In genomic region chr8:129263211-129263927, GRCm38 (mm10) we compare ENCODE assay signal across 8 mouse cellular contexts. TPM values are rescaled to one million over a fixed set of nuclear protein-coding genes. Genes with fewer than 3 reads are reported as not detected.
A peak's percentile ranks its signal among the peaks of the same experiment; 100 is the strongest.
DNase-seq lines count a peak whose midpoint lies in the region; ATAC-seq and TF ChIP-seq lines count a peak whose summit lies in the region.
"Not testable (repeated sequence)": the region's sequence is repeated elsewhere in the genome, so short reads cannot be mapped to it uniquely, and the experiment has no call there.

No protein-coding gene starts in this region.

- peak; percentile 73 for DNase-seq in MEL (ENCODE audit: low read depth, low spot score)
- DNase-seq in cerebellum, adult 2 months = peak; percentile 77 to 78
- peak; percentile 82 for DNase-seq in forebrain, postnatal 0 days
- DNase-seq in heart, postnatal 4 days = peak; percentile 78
- peak; percentile 84 for DNase-seq in layer of hippocampus, adult 8-10 months (ENCODE audit: low spot score in 2 of 2)
- DNase-seq in lung, embryonic 14.5 days = peak; percentile 75
- DNase-seq in thymus, adult 18-20 months = peak; percentile 59 to 67

- peak overlapping the region; percentile 77 for H3K27ac ChIP-seq in MEL (ENCODE audit: control insufficient read depth, low read depth, low read length)
- H3K27ac ChIP-seq in cerebellum, adult 2 months (ENCODE audit: insufficient read depth, low read length); lung, embryonic 14.5 days (ENCODE audit: low read depth): not testable (repeated sequence)
- H3K27ac ChIP-seq in forebrain, postnatal 0 days (ENCODE audit: low read depth, low read length) = peak overlapping the region; percentile 57; the same call in 1 of the 2 replicates

- peak in 1 of 2 experiments; percentile 67; a peak in 1 of 4 replicates for TF ChIP-seq POLR2A in MEL (IDR thresholded peaks at IDR 0.05; ENCODE audit: control insufficient read depth in 1 of 2, insufficient read depth in 1 of 2, low read depth in 1 of 2, low read length in 2 of 2, poor library complexity in 1 of 2)
- not testable (repeated sequence) for TF ChIP-seq POLR2A in cerebellum, adult 2 months (IDR thresholded peaks at IDR 0.05; ENCODE audit: borderline replicate concordance, insufficient read depth, low read length)

- peak overlapping the region; percentile 77 for H3K4me2 ChIP-seq in forebrain, postnatal 0 days (ENCODE audit: low read depth)
- peak overlapping the region; percentile 68 for H3K4me2 ChIP-seq in lung, embryonic 14.5 days

- peak overlapping the region; percentile 80 for H3K9ac ChIP-seq in MEL (ENCODE audit: control insufficient read depth, low read depth, low read length, poor library complexity, severe bottlenecking)
- peak overlapping the region; percentile 58 for H3K9ac ChIP-seq in forebrain, postnatal 0 days
- H3K9ac ChIP-seq in lung, embryonic 14.5 days = peak overlapping the region; percentile 44

- not testable (repeated sequence) for H3K4me1 ChIP-seq in MEL (ENCODE audit: control insufficient read depth in 1 of 2, insufficient read depth in 2 of 2, low read length in 2 of 2); cerebellum, adult 2 months (ENCODE audit: control insufficient read depth, insufficient read depth, low read length); forebrain, postnatal 0 days (ENCODE audit: insufficient read depth); lung, embryonic 14.5 days (ENCODE audit: insufficient read depth)

- TF ChIP-seq CTCF in MEL (IDR thresholded peaks at IDR 0.05 in 2 of 3, conservative IDR thresholded peaks at IDR 0.05 in 1 of 3; ENCODE audit: control insufficient read depth in 1 of 3, insufficient read depth in 1 of 3, low read depth in 2 of 3, low read length in 3 of 3, poor library complexity in 1 of 3, severe bottlenecking in 1 of 3); cerebellum, adult 2 months (IDR thresholded peaks at IDR 0.05; ENCODE audit: borderline replicate concordance, insufficient read depth, low read depth, low read length); forebrain, postnatal 0 days (IDR thresholded peaks at IDR 0.05; ENCODE audit: low read depth); lung, embryonic 14.5 days (IDR thresholded peaks at IDR 0.05; ENCODE audit: low read depth): not testable (repeated sequence)

- not testable (repeated sequence) for H3K79me2 ChIP-seq in MEL (ENCODE audit: control insufficient read depth, insufficient read depth, low read length, poor library complexity)

- not testable (repeated sequence) for TF ChIP-seq EP300 in MEL (IDR thresholded peaks at IDR 0.05; ENCODE audit: low read depth in 1 of 2, low read length in 2 of 2)

- TF ChIP-seq RAD21 in MEL (IDR thresholded peaks at IDR 0.05; ENCODE audit: low read depth, low read length) = not testable (repeated sequence)

- WGBS in cerebellum, adult 2 months = under 1% methylated on average over 24 of the region's 24 CpGs
- 2% methylated on average over 23 of the region's 24 CpGs for WGBS in forebrain, postnatal 0 days
- under 1% methylated on average over 23 of the region's 24 CpGs for WGBS in lung, embryonic 14.5 days

- not testable (repeated sequence) for H3K27me3 ChIP-seq in MEL (ENCODE audit: control insufficient read depth in 1 of 2, insufficient read depth in 2 of 2, low read length in 2 of 2); cerebellum, adult 2 months (ENCODE audit: control insufficient read depth, insufficient read depth, low read length); forebrain, postnatal 0 days (ENCODE audit: insufficient read depth, low read length); lung, embryonic 14.5 days (ENCODE audit: insufficient read depth, low read length)

- peak overlapping the region; percentile 75 to 97 for H3K4me3 ChIP-seq in MEL (ENCODE audit: control insufficient read depth in 1 of 2, insufficient read depth in 1 of 2, low read depth in 2 of 2, low read length in 2 of 2)
- peak overlapping the region; percentile 75 for H3K4me3 ChIP-seq in cerebellum, adult 2 months (replicated peaks; ENCODE audit: insufficient read depth, low read depth, low read length)
- H3K4me3 ChIP-seq in forebrain, postnatal 0 days (ENCODE audit: low read depth, low read length) = peak overlapping the region; percentile 48
- H3K4me3 ChIP-seq in lung, embryonic 14.5 days (ENCODE audit: low read depth, low read length) = peak overlapping the region; percentile 46

- peak; percentile 98 for ATAC-seq in forebrain, postnatal 0 days
- peak; percentile 99 for ATAC-seq in lung, embryonic 14.5 days (ENCODE audit: insufficient read depth)
- ATAC-seq in neutrophil, adult 5-6 weeks (ENCODE audit: extremely low read depth, insufficient number of reproducible peaks, low FRiP score, poor library complexity, severe bottlenecking) = peak; percentile 95

- not testable (repeated sequence) for H3K9me3 ChIP-seq in MEL (replicated peaks; ENCODE audit: insufficient read depth, low read length); forebrain, postnatal 0 days (ENCODE audit: low read length); lung, embryonic 14.5 days (ENCODE audit: low read depth, low read length)

- not testable (repeated sequence) for H3K36me3 ChIP-seq in MEL (ENCODE audit: control insufficient read depth in 1 of 2, insufficient read depth in 2 of 2, low read length in 2 of 2); forebrain, postnatal 0 days (ENCODE audit: insufficient read depth); lung, embryonic 14.5 days (ENCODE audit: insufficient read depth)

TF ChIP-seq in MEL, 35 proteins besides CTCF, POLR2A, EP300 and RAD21:
- TF ChIP-seq MXI1 (IDR thresholded peaks at IDR 0.05; ENCODE audit: low read depth, low read length) (peak; percentile 72), HCFC1 (IDR thresholded peaks at IDR 0.05; ENCODE audit: low read depth, low read length) (peak; percentile 46; the same call in 1 of the 2 replicates), USF1 (IDR thresholded peaks at IDR 0.05; ENCODE audit: low read depth, low read length) (0 out of 2 replicates have a peak, but pooled peaks have one; percentile 29), TBP (IDR thresholded peaks at IDR 0.05; ENCODE audit: low read depth, low read length) (0 out of 2 replicates have a peak, but pooled peaks have one; percentile 38), SIN3A (IDR thresholded peaks at IDR 0.05; ENCODE audit: low read length) (peak; percentile 46; the same call in 1 of the 2 replicates), NELFE (IDR thresholded peaks at IDR 0.05; ENCODE audit: low read depth, low read length) (peak; percentile 40; the same call in 1 of the 2 replicates), MYC (IDR thresholded peaks at IDR 0.05; ENCODE audit: low read depth, low read length) (peak; percentile 61)

RNA-seq across cellular contexts. Expression of gene 2610044O15Rik8, which starts 29.2 kb away (rescaled TPM):
- total RNA-seq in MEL (2012; rRNA removed) = 8.5 and 11.3 TPM in 2 replicates
- polyA plus RNA-seq in MEL (2012; ENCODE audit: insufficient read depth in 1 of 2, insufficient read length in 2 of 2, low read depth in 1 of 2, low replicate concordance in 2 of 2, missing spikeins in 1 of 2) = 100 to 1,000 TPM in 1 of 2 experiments, 1 to 10 TPM in 1; 7.7 to 333 TPM
- 16.7 and 16.9 TPM in 2 replicates for polyA plus RNA-seq in cerebellum, adult 2 months (2012; rRNA removed)
- total RNA-seq in forebrain, postnatal 0 days (2014; rRNA removed) = 29.6 and 33.8 TPM in 2 replicates
- 18.0 and 20.1 TPM in 2 replicates for polyA plus RNA-seq in forebrain, postnatal 0 days (2015; fragmentation: Nextera tagmentation; extraction: Ambion mirVana)
- total RNA-seq in heart, postnatal 4 days (2021) = 10 to 100 TPM; 14.4 to 15.7 TPM
- total RNA-seq in layer of hippocampus, adult 8-10 months (2022) = 10 to 100 TPM; 20.4 to 27.5 (median 25.0) TPM
- polyA plus RNA-seq in lung, embryonic 14.5 days (2014; fragmentation: Nextera tagmentation; extraction: Ambion mirVana) = 23.0 and 23.9 TPM in 2 replicates
- total RNA-seq in neutrophil, adult 5-6 weeks (2017) = 17.4 and 17.7 TPM in 2 replicates
